Mouse (Mus musculus) yolk sac, embryonic 10.5 days (tissue): ENCODE measurements around the gene Hirip3.
"Not testable (repeated sequence)": the region's sequence is repeated elsewhere in the genome, so short reads cannot be mapped to it uniquely, and the experiment has no call there.

Experiments used
- DNase-seq: peaks from one replicate; pipeline ENCODE4 v3.0.0-alpha.2; 2017; ENCODE audit warnings: low spot score

The Hirip3 gene

DNA sequence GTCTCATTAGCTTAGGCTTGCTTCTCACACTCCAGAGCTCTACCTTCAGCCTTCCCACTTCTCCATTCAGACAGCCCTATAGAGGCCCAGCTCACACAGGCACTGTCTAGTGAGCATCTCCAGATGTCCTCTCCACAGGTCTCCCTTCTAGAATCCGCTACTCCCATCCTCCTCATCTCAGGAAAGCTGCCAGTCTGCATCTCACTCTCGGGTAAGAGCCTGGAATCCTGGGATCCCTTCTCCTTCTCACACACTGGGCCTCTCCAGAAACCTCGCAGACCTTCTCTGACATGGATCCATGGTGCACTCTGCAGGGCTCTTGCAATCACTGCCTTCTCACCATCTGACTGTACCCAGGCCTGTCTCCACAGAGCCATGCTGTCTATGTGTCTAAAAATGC lies 6.1 kb upstream of the Hirip3 start:
- DNase-seq, result no peak

DNA sequence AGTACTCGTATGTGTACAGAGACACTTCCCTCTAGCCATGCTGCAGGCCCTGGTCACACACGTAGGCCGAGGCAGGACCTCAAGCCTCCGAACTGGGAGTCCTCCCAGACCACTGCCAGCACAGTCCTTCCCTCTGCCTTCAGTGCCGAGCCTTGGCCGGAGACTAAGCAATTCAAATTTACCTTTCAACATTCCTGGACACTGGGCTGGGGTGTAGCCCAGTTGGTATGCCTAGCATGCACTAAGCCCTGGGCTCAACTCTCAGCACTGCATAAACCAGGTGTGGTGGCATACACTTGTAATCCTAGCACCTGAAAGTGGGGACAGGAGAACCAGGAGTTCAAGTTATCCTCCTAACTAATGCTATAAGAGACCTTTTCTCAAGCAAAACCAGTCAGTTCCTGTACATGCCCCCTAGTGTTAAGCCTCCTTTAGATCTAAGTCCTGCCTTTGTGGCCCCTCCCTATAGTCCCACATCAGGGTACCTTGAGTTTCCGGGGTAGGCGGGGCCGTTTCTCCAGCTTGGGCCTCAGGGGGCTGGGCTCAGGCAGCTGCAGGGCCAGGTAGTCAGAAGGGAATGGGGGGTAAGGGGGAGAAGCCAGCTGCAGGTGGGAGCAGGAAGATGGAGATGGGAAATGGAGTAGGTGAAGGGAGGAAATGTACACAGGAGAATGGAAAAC lies 4.9 kb upstream of the Hirip3 start:
- DNase-seq, result no peak

DNA sequence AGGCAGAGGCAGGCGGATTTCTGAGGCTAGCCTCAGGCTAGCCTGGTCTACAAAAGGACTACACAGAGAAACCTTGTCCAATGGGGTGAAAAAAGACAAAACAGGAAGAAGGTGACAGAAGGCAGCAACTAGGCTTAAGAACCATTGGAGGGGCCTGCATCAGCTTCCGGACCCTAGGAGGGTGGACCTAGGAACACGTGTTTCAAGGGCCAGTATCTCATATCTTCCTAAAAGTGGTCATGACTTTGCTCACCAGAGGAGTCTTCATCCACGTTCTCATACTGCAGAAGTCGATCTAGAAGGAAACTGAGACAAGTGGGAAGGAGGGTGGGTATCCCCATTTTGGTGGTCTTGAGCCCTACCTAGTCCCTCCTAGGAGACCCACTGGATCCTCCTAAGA lies 785 bp upstream of the Hirip3 start:
- DNase-seq, result no peak

DNA sequence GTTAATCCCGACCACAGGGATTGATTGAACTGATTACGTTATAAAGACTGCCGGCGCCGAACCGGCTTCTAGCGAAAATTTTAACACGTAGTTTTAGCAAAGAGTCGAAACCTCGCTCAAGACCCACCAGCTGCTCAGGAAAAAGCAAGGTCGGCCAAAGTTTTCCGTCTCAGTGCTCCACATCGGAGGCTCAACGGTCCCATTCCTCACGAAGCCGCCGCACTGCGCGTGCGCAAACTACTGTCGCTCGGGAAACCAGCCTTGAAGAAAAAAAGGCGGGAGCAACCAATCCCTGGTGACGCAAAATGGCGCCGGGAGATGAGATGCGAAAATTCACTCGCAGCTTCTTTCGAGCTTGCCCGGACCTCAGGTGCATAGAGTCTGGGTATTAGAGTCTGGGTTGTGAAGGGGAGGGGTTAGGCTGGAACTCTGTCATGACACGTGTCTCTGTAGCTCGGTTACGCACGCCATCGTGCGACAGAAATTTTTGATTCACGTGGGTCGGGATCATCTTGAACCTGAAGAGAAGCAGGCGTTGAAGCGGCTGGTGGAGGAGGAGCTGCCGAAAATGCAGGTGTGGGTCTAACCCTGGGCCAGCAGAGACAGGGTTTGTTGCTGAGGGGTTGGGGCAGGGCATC lies 494 bp downstream of the Hirip3 start, which contains the start of gene Ino80e:
TSS of gene Ino80e (minus strand) at position 231 of the 638 bp plus-strand sequence.
- DNase-seq, result peak; percentile 91

DNA sequence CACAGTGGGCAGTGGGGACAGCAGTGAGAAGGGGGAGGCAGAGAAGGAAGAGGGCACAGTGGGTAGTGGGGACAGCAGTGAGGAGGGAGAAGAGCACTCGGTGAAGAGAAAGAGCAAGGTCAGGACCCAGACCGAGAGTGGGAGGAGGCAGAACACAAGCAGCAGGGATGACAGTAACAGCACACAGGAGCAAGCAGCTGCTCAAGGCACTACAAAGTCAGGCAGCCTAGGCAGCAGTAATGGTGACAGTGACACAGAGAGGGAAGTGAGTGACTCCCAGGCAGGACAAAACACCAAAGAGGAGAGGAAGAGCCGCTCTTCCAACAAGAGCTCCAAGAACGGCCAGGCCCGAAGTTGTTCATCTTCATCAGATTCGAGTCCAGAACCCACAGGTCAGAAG lies 2.0 kb downstream of the Hirip3 start:
- no peak for DNase-seq

DNA sequence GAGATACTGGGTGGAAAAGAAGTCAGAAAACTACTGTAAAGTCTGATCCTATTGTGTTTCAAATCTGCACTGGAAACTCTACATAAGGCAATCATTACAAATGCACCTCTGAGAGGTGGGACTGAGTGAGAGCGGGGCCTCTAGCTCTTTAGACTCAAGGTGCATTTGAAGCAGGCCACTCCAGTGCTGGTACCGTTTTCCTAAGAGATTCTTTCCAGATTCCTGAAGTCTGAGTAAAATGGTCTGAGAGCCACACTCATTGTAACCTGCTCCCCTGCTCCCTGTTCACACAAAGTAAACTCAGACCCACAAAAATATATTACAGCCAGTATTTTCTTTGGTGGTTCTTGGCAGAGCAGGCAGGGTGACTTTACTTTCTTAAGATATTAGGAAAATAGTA lies 5.8 kb downstream of the Hirip3 start:
- no peak for DNase-seq

GRCm38 (mm10) chr7:126868003-126868402 lies 6.2 kb downstream of the Hirip3 start:
- DNase-seq, result no peak

- DNase-seq, result no peak
Observed at GRCm38 (mm10) chr7:126869780-126870519, 8.2 kb downstream of the Hirip3 start.

DNA sequence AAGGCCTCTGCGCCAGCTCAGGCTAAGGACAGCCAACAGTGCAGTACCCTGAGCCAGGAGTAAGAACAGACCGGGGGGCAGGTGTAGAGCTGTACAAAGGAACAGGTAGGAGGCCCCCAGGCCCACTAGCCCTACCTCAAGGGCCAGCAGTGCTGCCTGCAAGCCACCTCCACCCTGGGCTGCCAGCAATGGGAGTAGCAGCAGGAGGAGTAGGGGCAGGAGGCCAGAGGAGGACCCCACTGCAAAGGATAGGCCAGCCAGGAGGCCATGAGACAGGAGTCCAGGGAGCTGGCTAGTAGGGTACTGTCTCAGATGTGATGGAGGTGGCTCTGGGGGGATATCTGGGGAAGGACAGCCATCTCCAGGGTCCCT lies 8.7 kb downstream of the Hirip3 start:
- no peak for DNase-seq

- DNase-seq, result no peak
Observed at GRCm38 (mm10) chr7:126877239-126877638, 15.5 kb downstream of the Hirip3 start.

- DNase-seq, result no peak
Observed at GRCm38 (mm10) chr7:126881040-126881439, 19.3 kb downstream of the Hirip3 start.

- DNase-seq, result peak; percentile 30
Observed at GRCm38 (mm10) chr7:126883731-126884181, 22.0 kb downstream of the Hirip3 start.

DNA sequence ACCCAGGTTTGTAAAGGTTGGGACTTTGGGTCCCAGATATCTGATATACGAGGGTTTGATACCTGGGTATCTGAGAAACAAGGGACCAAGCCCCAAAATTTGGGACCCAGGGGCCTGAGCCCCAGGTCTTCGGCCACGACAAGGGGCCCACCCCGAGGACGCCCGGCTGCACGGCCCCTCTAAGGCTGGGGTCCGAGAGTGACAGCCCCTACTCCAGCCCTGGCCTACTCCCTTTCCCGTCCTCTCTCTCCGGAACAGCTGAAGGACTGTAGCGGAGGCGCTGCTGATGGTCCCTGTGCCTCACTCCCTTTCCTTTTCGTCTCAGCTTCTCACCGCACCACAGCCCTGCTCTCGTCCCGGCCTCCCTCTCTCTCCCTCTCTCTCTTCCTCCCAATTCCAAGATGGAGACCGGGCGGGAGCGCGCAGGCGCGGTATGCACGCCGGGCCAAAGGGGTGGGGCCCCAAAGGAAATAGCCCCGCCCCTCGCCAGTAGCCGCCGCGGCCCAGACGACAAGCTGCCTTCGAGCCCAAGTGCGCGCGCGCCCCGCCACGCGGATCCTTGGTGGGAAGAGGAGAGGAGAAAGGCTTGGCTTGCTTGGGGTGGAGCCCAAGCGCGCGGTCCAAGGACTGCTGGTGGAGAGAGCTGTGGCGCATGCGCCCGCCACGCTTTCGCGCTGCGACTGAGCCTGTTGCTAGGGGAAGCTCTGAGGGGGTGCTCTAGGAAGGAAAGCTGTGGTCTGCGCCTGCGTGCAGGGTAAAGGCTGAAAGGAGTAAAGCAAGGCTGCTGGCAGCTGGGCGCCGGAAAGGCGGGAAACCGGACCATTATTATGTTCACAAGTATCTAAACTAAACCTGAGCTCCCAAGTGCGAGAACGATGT lies 22.8 kb downstream of the Hirip3 start, which contains the start of gene Taok2:
TSS of gene Taok2 (minus strand) at position 418 of the 879 bp plus-strand sequence.
- DNase-seq, result peak; percentile 99

DNA sequence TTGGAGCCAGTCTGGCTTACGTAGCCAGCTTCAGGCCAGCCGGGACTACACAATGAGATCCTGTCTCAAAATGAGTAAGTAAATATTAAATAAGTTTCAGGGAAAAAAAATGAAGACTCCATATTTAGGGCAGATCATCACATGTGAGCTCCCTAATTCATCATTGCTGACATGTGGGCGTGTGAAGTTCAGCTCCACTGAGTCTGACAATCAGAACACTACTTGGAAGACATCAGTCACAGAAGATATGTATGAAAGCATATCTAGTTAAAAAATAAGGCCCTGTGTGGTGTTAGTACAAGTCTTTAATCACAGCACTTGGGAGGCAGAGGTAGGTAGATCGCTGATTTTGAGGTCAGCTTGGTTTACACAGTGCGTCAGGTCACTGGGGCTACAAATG lies 25.5 kb downstream of the Hirip3 start:
- DNase-seq, result no peak

GRCm38 (mm10) chr7:126888852-126889251 lies 27.1 kb downstream of the Hirip3 start:
- no peak for DNase-seq

DNA sequence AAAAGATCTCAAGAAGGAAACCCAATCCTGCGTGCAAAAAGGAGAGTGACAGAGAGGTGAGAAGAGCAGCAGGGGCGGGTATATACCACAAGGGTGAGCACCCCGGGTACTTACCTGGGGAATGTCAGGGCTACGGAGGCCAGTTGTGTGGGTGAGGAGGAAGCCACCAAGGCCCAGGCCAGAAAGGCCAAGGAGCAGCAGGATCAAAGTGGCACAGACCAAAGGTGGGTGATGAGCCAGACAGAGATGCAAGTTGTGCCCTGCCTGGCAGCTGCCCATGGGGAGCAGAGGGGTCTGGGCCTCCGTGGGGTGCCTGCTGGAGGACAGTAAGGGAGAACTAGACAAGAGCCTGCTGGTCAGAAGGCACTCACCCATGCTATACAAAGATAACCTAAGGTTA lies 35.1 kb downstream of the Hirip3 start:
- DNase-seq, result no peak

- no peak for DNase-seq
Observed at GRCm38 (mm10) chr7:126897390-126898101, 35.8 kb downstream of the Hirip3 start.

DNA sequence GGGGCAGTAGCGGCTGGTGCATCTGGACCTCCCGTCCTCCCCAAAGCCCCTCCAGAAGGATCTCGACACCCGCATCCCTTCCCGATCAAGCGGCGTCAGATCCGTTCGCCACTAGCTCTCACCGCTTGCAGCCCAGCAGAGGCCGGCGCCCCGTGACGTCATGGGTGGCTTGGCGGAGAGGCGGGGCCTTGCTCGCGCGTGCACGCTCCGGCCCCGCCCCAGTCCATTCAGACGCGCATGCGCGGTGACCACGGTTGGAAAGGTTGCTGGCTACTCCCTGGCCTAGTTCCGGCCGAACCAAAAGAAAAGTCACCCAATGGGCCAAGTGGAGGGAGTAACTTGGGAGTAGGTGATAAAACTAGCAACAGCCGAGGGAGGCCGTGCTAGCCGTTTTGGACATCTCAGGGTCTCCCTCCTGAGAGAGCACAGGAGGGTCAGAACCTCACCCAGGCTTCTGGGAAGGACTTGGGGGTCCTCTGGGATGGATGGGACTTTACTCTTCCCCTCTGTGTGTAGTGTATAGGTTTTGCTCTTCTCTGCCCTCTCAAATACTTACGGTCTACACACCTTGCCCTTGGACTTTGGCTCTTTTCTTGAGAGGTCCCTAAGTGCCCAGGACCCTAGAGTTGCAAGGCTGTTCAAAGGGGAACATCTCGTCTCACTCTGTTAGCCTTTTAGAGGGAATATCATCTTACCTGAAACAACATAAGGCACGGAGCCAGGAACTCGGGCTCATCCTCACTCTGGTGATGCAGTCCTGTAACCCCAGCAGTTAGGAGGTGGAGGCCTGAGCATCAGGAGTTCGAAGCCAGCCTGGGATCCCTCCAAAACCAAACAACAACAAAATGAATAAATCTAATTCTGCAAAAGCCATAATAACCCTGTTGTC lies 36.6 kb downstream of the Hirip3 start:
- peak; percentile 91 for DNase-seq

GRCm38 (mm10) chr7:126899781-126900180 lies 38.0 kb downstream of the Hirip3 start:
- DNase-seq, result not testable (repeated sequence)

- no peak for DNase-seq
Observed at GRCm38 (mm10) chr7:126905590-126905989, 43.8 kb downstream of the Hirip3 start.
